Comparison of ENCODE assay signal across 9 mouse cellular contexts in the genomic region with DNA sequence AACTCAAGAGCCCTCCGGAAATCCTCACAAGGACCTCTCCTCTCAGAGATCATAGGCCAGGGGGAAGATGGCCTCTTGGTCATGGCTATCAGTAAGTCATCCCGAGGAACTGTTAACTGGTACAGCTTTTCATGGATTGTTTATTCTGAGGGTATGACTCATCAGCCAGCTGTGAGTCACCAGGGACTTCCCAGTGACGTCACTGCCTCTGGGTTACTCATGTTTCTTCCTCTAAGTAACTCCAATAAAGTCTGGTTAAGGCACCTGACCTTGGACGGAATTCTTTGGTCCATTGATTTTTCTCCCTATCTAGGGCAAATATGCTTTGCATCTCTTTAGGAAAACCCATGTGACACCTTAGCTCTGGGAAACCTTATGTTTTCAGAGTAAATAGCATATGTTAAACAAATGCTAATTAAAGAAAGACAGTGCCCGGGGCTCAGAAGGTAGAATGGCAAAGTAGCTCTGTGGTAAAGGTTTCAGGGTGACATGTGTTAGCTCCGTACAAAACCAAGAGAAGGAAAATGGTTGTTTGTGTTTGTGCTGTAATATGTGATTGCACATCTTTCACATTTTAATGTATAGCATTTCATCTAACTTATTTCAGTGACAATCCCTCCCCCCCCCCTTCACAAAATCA.
A peak's percentile ranks its signal among the peaks of the same experiment; 100 is the strongest.
DNase-seq lines count a peak whose midpoint lies in the region; ATAC-seq lines count a peak whose summit lies in the region.
"Had no signal": no experiment of that assay in that cellular context is flagged by ENCODE, and none has a peak within 500 bp of the region (broad histone marks: within the 10 kb centered on the region; RNA-seq: fewer than 3 reads in every experiment).

No protein-coding gene starts in this region.

- DNase-seq in heart, adult 18-20 months = peak; percentile 32 to 60
- peak; percentile 74 for DNase-seq in Muller cell, postnatal 12 days (ENCODE audit: inconsistent ontology term)
- peak; percentile 73 for DNase-seq in heart, embryonic 10.5 days (ENCODE audit: low spot score)
- DNase-seq in large intestine, adult 2 months (ENCODE audit: low read depth, low spot score) = peak; percentile 90
- DNase-seq in cerebellum, postnatal 25 days = no peak
- DNase-seq in hindbrain, embryonic 10.5 days (ENCODE audit: low spot score) = no peak

- no peak overlapping the region for H3K4me2 ChIP-seq in heart, embryonic 12.5 days
- no peak overlapping the region for H3K4me2 ChIP-seq in midbrain, embryonic 16.5 days (ENCODE audit: low read length)
- H3K4me2 ChIP-seq: heart, embryonic 13.5 days had no signal

- no peak for ATAC-seq in heart, embryonic 12.5 days (ENCODE audit: insufficient number of reproducible peaks, low FRiP score)
- no peak for ATAC-seq in midbrain, embryonic 16.5 days

- no peaks in the 10 kb centered on the region for H3K9me3 ChIP-seq in heart, embryonic 12.5 days (replicated peaks)
- no peaks in the 10 kb centered on the region for H3K9me3 ChIP-seq in heart, embryonic 10.5 days
- H3K9me3 ChIP-seq in midbrain, embryonic 16.5 days (replicated peaks; ENCODE audit: control insufficient read depth, low read length, poor library complexity, severe bottlenecking) = no peaks in the 10 kb centered on the region
- H3K9me3 ChIP-seq in hindbrain, embryonic 10.5 days = no peaks in the 10 kb centered on the region
- H3K9me3 ChIP-seq: heart, embryonic 13.5 days had no signal

- H3K27me3 ChIP-seq in heart, embryonic 12.5 days (replicated peaks) = no peaks in the 10 kb centered on the region
- H3K27me3 ChIP-seq in heart, embryonic 10.5 days (ENCODE audit: insufficient read depth, poor library complexity, severe bottlenecking) = no peaks in the 10 kb centered on the region
- no peaks in the 10 kb centered on the region for H3K27me3 ChIP-seq in midbrain, embryonic 16.5 days (ENCODE audit: control insufficient read depth, insufficient read depth, low read depth, low read length)
- no peaks in the 10 kb centered on the region for H3K27me3 ChIP-seq in hindbrain, embryonic 10.5 days (ENCODE audit: insufficient read depth, poor library complexity, severe bottlenecking)
- H3K27me3 ChIP-seq: heart, embryonic 13.5 days had no signal

- 42% methylated on average over 6 of the region's 6 CpGs for WGBS in heart, embryonic 12.5 days
- 48% methylated on average over 6 of the region's 6 CpGs for WGBS in heart, embryonic 10.5 days
- WGBS in large intestine, adult 2 months = 11% methylated on average over 6 of the region's 6 CpGs
- 68% methylated on average over 6 of the region's 6 CpGs for WGBS in midbrain, embryonic 16.5 days
- WGBS in hindbrain, embryonic 10.5 days = 68% methylated on average over 6 of the region's 6 CpGs

- no peak overlapping the region for H3K27ac ChIP-seq in heart, embryonic 12.5 days (ENCODE audit: poor library complexity, severe bottlenecking)
- H3K27ac ChIP-seq in heart, embryonic 10.5 days = no peak overlapping the region
- no peak overlapping the region for H3K27ac ChIP-seq in midbrain, embryonic 16.5 days (ENCODE audit: low read length)
- no peak overlapping the region for H3K27ac ChIP-seq in hindbrain, embryonic 10.5 days
- H3K27ac ChIP-seq: heart, embryonic 13.5 days had no signal

- no peaks in the 10 kb centered on the region for H3K36me3 ChIP-seq in heart, embryonic 12.5 days
- H3K36me3 ChIP-seq in heart, embryonic 10.5 days = no peaks in the 10 kb centered on the region
- no peaks in the 10 kb centered on the region for H3K36me3 ChIP-seq in midbrain, embryonic 16.5 days (ENCODE audit: control insufficient read depth, insufficient read depth, low read length)
- H3K36me3 ChIP-seq in hindbrain, embryonic 10.5 days = no peaks in the 10 kb centered on the region
- H3K36me3 ChIP-seq: heart, embryonic 13.5 days had no signal

- H3K4me1 ChIP-seq in heart, embryonic 12.5 days (replicated peaks) = peaks cover 9% of the 10 kb centered on the region; the same call in 1 of the 2 replicates
- no peaks in the 10 kb centered on the region for H3K4me1 ChIP-seq in heart, embryonic 10.5 days
- no peaks in the 10 kb centered on the region for H3K4me1 ChIP-seq in midbrain, embryonic 16.5 days (ENCODE audit: control insufficient read depth, insufficient read depth, low read length)
- no peaks in the 10 kb centered on the region for H3K4me1 ChIP-seq in hindbrain, embryonic 10.5 days (replicated peaks)

- H3K9ac ChIP-seq in heart, embryonic 12.5 days = no peak overlapping the region
- H3K9ac ChIP-seq in midbrain, embryonic 16.5 days (ENCODE audit: low read depth, low read length) = no peak overlapping the region
- H3K9ac ChIP-seq: heart, embryonic 13.5 days had no signal

- no peak overlapping the region for H3K4me3 ChIP-seq in heart, embryonic 12.5 days
- H3K4me3 ChIP-seq in heart, embryonic 10.5 days = no peak overlapping the region
- no peak overlapping the region for H3K4me3 ChIP-seq in midbrain, embryonic 16.5 days (ENCODE audit: low read depth, low read length)
- H3K4me3 ChIP-seq in hindbrain, embryonic 10.5 days = no peak overlapping the region
- H3K4me3 ChIP-seq: heart, embryonic 13.5 days had no signal

Comparison
In these comparisons a context has a peak if more than half of its experiments do, and no peak if none do; other contexts are left out.
1. DNase-seq: peak in heart, adult 18-20 months (2 of 2), Muller cell, postnatal 12 days (single experiment), heart, embryonic 10.5 days (single experiment) and large intestine, adult 2 months (single experiment); none in cerebellum, postnatal 25 days (0 of 2) and hindbrain, embryonic 10.5 days (single experiment).